Mouse (Mus musculus) neural tube, embryonic 12.5 days (tissue): ENCODE data around the gene Slc25a18. TPM values are rescaled to one million over a fixed set of nuclear protein-coding genes. Genes with fewer than 3 reads are reported as not detected.

Experiments
- ATAC-seq: fragments of 200-750 bp; cut with Nextera tagmentation; 2 replicates; pipeline ENCODE4 v1.8.0; 2017; ENCODE audit warnings: low read depth, mild to moderate bottlenecking, moderate TSS enrichment, moderate library complexity; ENCODE audit not compliant: low FRiP score
- H3K27ac ChIP-seq: fragments of 300-500 bp; sonication (generic); 2 replicates; pipeline ENCODE4 v1.5.1; 2016
- H3K27me3 ChIP-seq: fragments of 300-500 bp; sonication (generic); replicated peaks from 2 replicates; pipeline ENCODE4 v1.6.1; 2016; ENCODE audit warnings: mild to moderate bottlenecking
- H3K36me3 ChIP-seq: fragments of 300-500 bp; sonication (generic); 2 replicates; pipeline ENCODE4 v1.6.1; 2016; ENCODE audit warnings: mild to moderate bottlenecking
- H3K4me1 ChIP-seq: fragments of 300-500 bp; sonication (generic); 2 replicates; pipeline ENCODE4 v1.6.1; 2016
- H3K4me2 ChIP-seq: fragments of 300-500 bp; sonication (generic); replicated peaks from 2 replicates; pipeline ENCODE4 v1.6.1; 2016; ENCODE audit warnings: mild to moderate bottlenecking
- H3K4me3 ChIP-seq: fragments of 300-500 bp; sonication (generic); 2 replicates; pipeline ENCODE4 v1.5.1; 2016
- H3K9ac ChIP-seq: fragments of 300-500 bp; sonication (generic); 2 replicates; pipeline ENCODE4 v1.6.1; 2016; ENCODE audit warnings: mild to moderate bottlenecking
- H3K9me3 ChIP-seq: fragments of 300-500 bp; sonication (generic); 2 replicates; pipeline ENCODE4 v1.6.1; 2016; ENCODE audit warnings: mild to moderate bottlenecking
- WGBS: fragments of 180-500 bp; shearing (Covaris S2); methylation state at CpG from one replicate; pipeline ENCODE4 v1.1.7; 2016; 5-methylcytosine and 5-hydroxymethylcytosine counted together
- polyA plus RNA-seq: library from polyadenylated mRNA; unstranded; fragments of >200 nt; fragmentation: Nextera tagmentation; extraction: Ambion mirVana; gene quantifications from 2 replicates; pipeline ENCODE4 v1.2.1, GENCODE M21; 2016

The Slc25a18 gene
- 3.6 and 3.7 TPM in 2 replicates for polyA plus RNA-seq

- peaks cover 4% of the 10 kb centered on the region; the same call in 1 of the 2 replicates for H3K36me3 ChIP-seq
- no peaks in the 10 kb centered on the region for H3K27me3 ChIP-seq
- H3K9ac ChIP-seq = no peak within 1 kb of the TSS
- H3K4me1 ChIP-seq = peaks cover 26% of the 10 kb centered on the region
- H3K4me2 ChIP-seq = peak within 1 kb of the TSS; percentile 27; the same call in 1 of the 2 replicates
- WGBS = 19% methylated on average over 5 of the region's 5 CpGs
- no peaks in the 10 kb centered on the region for H3K9me3 ChIP-seq
- H3K27ac ChIP-seq = peak within 1 kb of the TSS; percentile 67
- H3K4me3 ChIP-seq = no peak within 1 kb of the TSS
- peak; percentile 82 for ATAC-seq
Measured at GRCm38 (mm10) chr6:120773149-120773628, at the start of gene Slc25a18. TSS of gene Slc25a18 (plus strand) at chr6:120773578.

- H3K27ac ChIP-seq = no peak overlapping the region
- no peak overlapping the region for H3K9ac ChIP-seq
- no peak overlapping the region for H3K4me2 ChIP-seq
- H3K36me3 ChIP-seq = no peaks in the 10 kb centered on the region
- no peak overlapping the region for H3K4me3 ChIP-seq
- no peaks in the 10 kb centered on the region for H3K27me3 ChIP-seq
- no peaks in the 10 kb centered on the region for H3K4me1 ChIP-seq
- no peak for ATAC-seq
- 94% methylated on average over 2 of the region's 2 CpGs for WGBS
- no peaks in the 10 kb centered on the region for H3K9me3 ChIP-seq
Measured at GRCm38 (mm10) chr6:120725986-120726385, 47.4 kb upstream of the Slc25a18 start.

GRCm38 (mm10) chr6:120736011-120736410 is 37.4 kb upstream of the Slc25a18 start:
- H3K4me3 ChIP-seq = no peak overlapping the region
- H3K36me3 ChIP-seq = peaks cover 21% of the 10 kb centered on the region
- no peaks in the 10 kb centered on the region for H3K27me3 ChIP-seq
- no peak overlapping the region for H3K9ac ChIP-seq
- ATAC-seq = no peak
- H3K9me3 ChIP-seq = no peaks in the 10 kb centered on the region
- WGBS = 87% methylated on average over 3 of the region's 3 CpGs
- no peaks in the 10 kb centered on the region for H3K4me1 ChIP-seq
- no peak overlapping the region for H3K27ac ChIP-seq
- no peak overlapping the region for H3K4me2 ChIP-seq

- H3K9me3 ChIP-seq = no peaks in the 10 kb centered on the region
- ATAC-seq = peak; percentile 81; the same call in 1 of the 2 replicates
- 80% methylated on average over 3 of the region's 3 CpGs for WGBS
- no peak overlapping the region for H3K27ac ChIP-seq
- H3K4me1 ChIP-seq = no peaks in the 10 kb centered on the region
- H3K36me3 ChIP-seq = peaks cover 21% of the 10 kb centered on the region
- no peaks in the 10 kb centered on the region for H3K27me3 ChIP-seq
- H3K4me3 ChIP-seq = no peak overlapping the region
- no peak overlapping the region for H3K9ac ChIP-seq
- no peak overlapping the region for H3K4me2 ChIP-seq
Measured at GRCm38 (mm10) chr6:120736566-120736965, 36.8 kb upstream of the Slc25a18 start.

- H3K36me3 ChIP-seq = peaks cover 10% of the 10 kb centered on the region
- H3K4me2 ChIP-seq = no peak overlapping the region
- ATAC-seq = no peak
- no peaks in the 10 kb centered on the region for H3K9me3 ChIP-seq
- no peaks in the 10 kb centered on the region for H3K4me1 ChIP-seq
- no peak overlapping the region for H3K9ac ChIP-seq
- H3K4me3 ChIP-seq = no peak overlapping the region
- H3K27me3 ChIP-seq = no peaks in the 10 kb centered on the region
- H3K27ac ChIP-seq = no peak overlapping the region
- 89% methylated on average over 2 of the region's 2 CpGs for WGBS
Measured at GRCm38 (mm10) chr6:120743130-120743529, 30.2 kb upstream of the Slc25a18 start.

- Histone ChIP-seq H3K27ac (no peak overlapping the region), H3K36me3 (peaks cover 2% of the 10 kb centered on the region; the same call in 1 of the 2 replicates)
- 94% methylated on average over 7 of the region's 7 CpGs for WGBS
Measured at GRCm38 (mm10) chr6:120744266-120744665, 29.1 kb upstream of the Slc25a18 start.

GRCm38 (mm10) chr6:120746416-120746815 is 27.0 kb upstream of the Slc25a18 start:
- ATAC-seq = no peak
- 98% methylated on average over 2 of the region's 2 CpGs for WGBS
- Histone ChIP-seq H3K9me3 (no peaks in the 10 kb centered on the region), H3K4me1 (no peaks in the 10 kb centered on the region), H3K4me2 (no peak overlapping the region), H3K9ac (no peak overlapping the region), H3K36me3 (peaks cover 11% of the 10 kb centered on the region), H3K4me3 (no peak overlapping the region), H3K27me3 (no peaks in the 10 kb centered on the region), H3K27ac (no peak overlapping the region)

More at GRCm38 (mm10) chr6:120744266-120744665, 29.1 kb upstream of the Slc25a18 start:
- Histone ChIP-seq H3K4me1 (no peaks in the 10 kb centered on the region), H3K27me3 (no peaks in the 10 kb centered on the region), H3K9ac (no peak overlapping the region), H3K9me3 (no peaks in the 10 kb centered on the region), H3K4me3 (no peak overlapping the region), H3K4me2 (no peak overlapping the region)
- ATAC-seq = no peak

GRCm38 (mm10) chr6:120761151-120761550 is 12.2 kb upstream of the Slc25a18 start:
- Histone ChIP-seq H3K36me3 (peaks cover 78% of the 10 kb centered on the region), H3K4me3 (no peak overlapping the region), H3K27me3 (no peaks in the 10 kb centered on the region), H3K9me3 (no peaks in the 10 kb centered on the region), H3K27ac (no peak overlapping the region), H3K9ac (no peak overlapping the region), H3K4me2 (no peak overlapping the region), H3K4me1 (no peaks in the 10 kb centered on the region)
- no peak for ATAC-seq
- 90% methylated on average over 2 of the region's 2 CpGs for WGBS

- Histone ChIP-seq H3K4me3 (no peak overlapping the region), H3K9ac (no peak overlapping the region), H3K4me1 (peaks cover 26% of the 10 kb centered on the region), H3K36me3 (peaks cover 22% of the 10 kb centered on the region), H3K4me2 (no peak overlapping the region), H3K27me3 (no peaks in the 10 kb centered on the region), H3K27ac (no peak overlapping the region), H3K9me3 (no peaks in the 10 kb centered on the region)
- ATAC-seq = no peak
- WGBS = 85% methylated on average over 1 of the region's 1 CpGs
Measured at GRCm38 (mm10) chr6:120769972-120770371, 3.4 kb upstream of the Slc25a18 start.

- Histone ChIP-seq H3K4me3 (no peak overlapping the region), H3K4me2 (no peak overlapping the region), H3K27me3 (no peaks in the 10 kb centered on the region), H3K36me3 (peaks cover 11% of the 10 kb centered on the region), H3K4me1 (peaks cover 26% of the 10 kb centered on the region), H3K9ac (no peak overlapping the region), H3K27ac (no peak overlapping the region), H3K9me3 (no peaks in the 10 kb centered on the region)
- 97% methylated on average over 1 of the region's 1 CpGs for WGBS
- ATAC-seq = no peak
Measured at GRCm38 (mm10) chr6:120771366-120771765, 2.0 kb upstream of the Slc25a18 start.

GRCm38 (mm10) chr6:120772025-120772424 is 1.4 kb upstream of the Slc25a18 start:
- no peak overlapping the region for H3K9ac ChIP-seq
- no peak overlapping the region for H3K4me2 ChIP-seq
- no peaks in the 10 kb centered on the region for H3K27me3 ChIP-seq
- no peaks in the 10 kb centered on the region for H3K9me3 ChIP-seq
- H3K36me3 ChIP-seq = peaks cover 9% of the 10 kb centered on the region; the same call in 1 of the 2 replicates
- H3K4me1 ChIP-seq = peaks cover 26% of the 10 kb centered on the region
- no peak overlapping the region for H3K4me3 ChIP-seq
- peak overlapping the region; percentile 67; the same call in 1 of the 2 replicates for H3K27ac ChIP-seq
- ATAC-seq = no peak

GRCm38 (mm10) chr6:120773763-120774162 is 385 bp downstream of the Slc25a18 start:
- peak overlapping the region; percentile 27; the same call in 1 of the 2 replicates for H3K4me2 ChIP-seq
- peaks cover 26% of the 10 kb centered on the region for H3K4me1 ChIP-seq
- WGBS = 58% methylated on average over 6 of the region's 6 CpGs
- H3K27ac ChIP-seq = peak overlapping the region; percentile 67
- H3K9me3 ChIP-seq = no peaks in the 10 kb centered on the region
- no peak overlapping the region for H3K9ac ChIP-seq
- no peaks in the 10 kb centered on the region for H3K27me3 ChIP-seq
- ATAC-seq = peak; percentile 49
- H3K36me3 ChIP-seq = no peaks in the 10 kb centered on the region
- no peak overlapping the region for H3K4me3 ChIP-seq

- Histone ChIP-seq H3K4me3 (no peak overlapping the region), H3K4me1 (peaks cover 26% of the 10 kb centered on the region), H3K27me3 (no peaks in the 10 kb centered on the region), H3K36me3 (no peaks in the 10 kb centered on the region), H3K27ac (no peak overlapping the region), H3K9me3 (no peaks in the 10 kb centered on the region), H3K4me2 (no peak overlapping the region), H3K9ac (no peak overlapping the region)
- WGBS = 93% methylated on average over 3 of the region's 3 CpGs
- no peak for ATAC-seq
Measured at GRCm38 (mm10) chr6:120776286-120776685, 2.9 kb downstream of the Slc25a18 start.
